Mouse (Mus musculus): ENCODE measurements around the gene Mdp1.

DNA sequence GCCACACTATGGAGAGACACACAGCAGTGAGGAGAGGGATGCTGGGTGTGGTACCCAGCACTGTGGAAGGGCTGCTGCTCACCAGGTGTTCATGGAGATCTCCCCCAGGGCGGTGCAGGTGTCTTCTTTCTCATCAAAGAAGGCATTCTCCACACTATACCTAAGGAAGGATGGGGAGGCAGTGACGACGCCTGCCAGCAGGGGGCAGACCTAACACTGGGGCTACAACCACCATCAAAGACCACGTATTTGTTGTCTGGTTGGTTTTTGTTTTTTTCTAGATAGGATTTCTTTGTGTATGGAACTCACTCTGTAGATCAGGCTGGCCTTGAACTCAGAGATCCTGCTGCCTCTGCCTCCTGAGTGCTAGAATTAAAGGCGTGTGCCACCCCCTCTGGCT lies 31.0 kb downstream of the Mdp1 start:
- TF ChIP-seq CTCF (IDR thresholded peaks at IDR 0.05; ENCODE audit: low read depth, low read length) (peak; percentile 93), POLR2A (IDR thresholded peaks at IDR 0.05; ENCODE audit: extremely low read depth, insufficient read depth, low read length) (no peak)

All from liver, adult 2 months (tissue).